Mouse (Mus musculus): ENCODE data around the gene Nfatc2ip.

Gene Nfatc2ip

DNA sequence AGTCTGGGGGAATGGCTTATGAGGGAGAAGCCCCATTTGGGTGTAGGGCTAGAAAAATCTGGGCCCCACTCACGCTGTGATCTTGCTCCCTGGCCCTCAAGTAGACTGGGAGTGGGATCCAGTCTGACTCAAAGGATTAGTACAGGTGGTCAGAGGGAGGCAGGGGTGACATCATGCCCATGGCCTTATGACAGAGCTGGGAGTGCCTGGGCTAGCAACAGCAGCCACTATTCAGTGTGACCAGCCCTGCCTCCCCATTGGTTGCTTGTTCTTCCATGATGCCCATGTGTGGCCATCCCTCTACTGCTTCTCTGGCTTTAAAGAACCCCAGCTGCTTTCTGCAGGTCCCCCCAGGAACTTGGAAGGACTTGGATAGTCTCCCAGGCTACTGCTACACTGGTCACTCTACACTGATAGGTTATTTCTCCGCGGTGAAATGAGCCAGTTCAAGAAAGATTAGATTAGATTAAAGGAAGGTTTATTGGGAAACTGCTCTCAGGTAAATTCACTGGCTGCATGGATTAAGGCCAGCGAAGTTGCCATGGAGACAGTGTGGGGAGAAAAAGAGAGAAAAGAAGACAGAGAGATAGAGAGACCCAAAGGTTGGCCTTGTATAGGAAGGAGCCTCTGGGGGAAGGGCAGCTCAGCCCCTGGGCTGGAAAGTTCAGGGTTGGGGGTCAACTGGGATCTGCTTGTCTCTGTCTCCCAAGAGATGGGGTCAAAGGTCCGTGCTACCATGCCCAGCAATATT lies 40.5 kb downstream of the Nfatc2ip start:
- in situ Hi-C loops (cut with MboI), result no loop called here

DNA sequence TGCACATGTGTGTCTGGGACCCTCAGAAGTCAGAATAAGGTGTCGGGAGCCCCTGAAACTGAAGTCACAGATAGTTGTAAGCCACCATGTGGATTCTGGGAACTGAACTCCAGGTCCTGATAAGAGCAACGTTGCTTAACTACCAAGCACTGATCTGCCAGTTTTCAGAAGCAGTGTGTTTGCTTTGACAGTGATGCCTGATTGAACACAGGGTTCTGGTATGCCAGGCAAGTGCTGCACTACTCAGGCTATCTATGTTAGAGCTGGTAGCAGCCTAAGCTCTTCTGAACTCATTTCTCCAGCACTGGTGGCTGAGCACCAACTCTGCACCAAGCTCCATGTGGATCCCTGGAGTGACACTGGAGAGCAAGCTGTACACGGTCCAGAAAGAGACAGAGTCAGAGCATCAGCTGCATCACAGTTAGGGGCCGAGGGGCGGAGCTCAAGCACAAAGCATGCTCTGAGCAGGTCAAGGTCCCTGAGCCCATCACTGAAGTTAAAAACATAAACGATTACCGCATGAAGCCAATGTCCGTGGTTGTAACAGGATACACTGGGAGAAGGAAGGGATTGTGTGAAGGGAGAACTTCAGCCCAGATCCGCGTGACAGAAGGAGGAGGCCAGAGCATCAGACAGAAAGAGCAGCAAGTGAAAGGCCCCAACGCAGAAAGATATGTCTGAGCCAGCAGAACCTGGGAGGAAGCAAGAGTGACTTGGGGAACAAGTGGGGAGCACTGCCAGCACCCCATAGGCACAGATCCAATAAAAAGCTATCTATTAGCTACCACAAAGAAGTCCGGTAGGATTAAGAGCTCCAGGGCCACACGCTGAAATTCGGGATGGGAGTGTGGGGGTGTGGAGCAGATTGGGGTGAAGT lies 41.6 kb downstream of the Nfatc2ip start:
- in situ Hi-C loops (cut with MboI), result no loop called here

DNA sequence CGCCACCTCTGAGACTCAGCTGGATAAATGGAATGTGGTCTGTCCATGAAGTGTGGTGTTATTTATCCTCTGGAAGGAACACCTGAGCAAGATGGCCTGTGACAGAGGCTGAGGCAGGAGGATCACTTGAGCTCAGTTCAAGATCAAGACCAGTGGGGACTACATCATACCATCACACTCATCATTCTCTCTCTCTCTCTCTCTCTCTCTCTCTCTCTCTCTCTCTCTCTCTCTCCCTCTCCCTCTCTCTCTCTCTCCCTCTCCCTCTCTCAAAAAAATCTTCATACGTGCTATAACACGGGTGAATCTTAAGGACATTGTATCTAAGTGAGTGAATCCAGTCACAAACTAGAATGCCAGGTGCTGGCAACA lies 42.6 kb downstream of the Nfatc2ip start:
- in situ Hi-C loops (cut with MboI), result no loop called here

DNA sequence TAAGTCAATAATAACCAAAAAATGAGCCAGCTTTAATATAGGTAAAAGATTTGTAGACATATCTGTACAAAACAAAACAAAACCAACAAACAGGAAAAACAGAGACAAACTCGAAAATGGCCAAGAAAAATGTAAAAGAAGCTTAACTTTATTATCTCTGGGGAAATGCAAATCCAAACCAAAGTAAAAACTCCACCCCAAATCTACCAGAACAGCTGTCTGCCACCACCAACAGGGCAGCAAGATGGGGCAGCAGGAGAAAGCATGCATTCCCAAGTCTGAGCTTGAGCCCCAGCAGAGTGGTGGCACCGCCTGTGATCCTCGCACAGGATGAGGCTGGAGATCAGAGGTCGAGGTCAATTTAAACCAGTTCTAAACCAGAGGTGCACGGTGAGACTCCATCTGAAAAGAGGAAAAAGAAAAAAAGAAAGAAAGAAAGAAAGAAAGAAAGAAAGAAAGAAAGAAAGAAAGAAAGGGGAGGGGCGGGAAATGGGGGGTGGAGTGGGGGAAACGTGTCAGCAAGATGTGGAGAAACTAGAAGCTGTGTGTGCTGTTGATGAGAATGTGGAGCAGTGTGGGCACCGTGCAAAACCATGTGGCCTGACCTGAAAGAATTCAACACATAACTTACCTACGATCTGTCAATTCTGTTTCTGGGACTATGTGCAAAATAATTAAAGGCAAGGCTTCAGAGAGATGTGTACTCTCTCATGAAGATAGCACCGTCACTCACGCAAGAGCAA lies 43.1 kb downstream of the Nfatc2ip start:
- in situ Hi-C loops (cut with MboI), result no loop called here

DNA sequence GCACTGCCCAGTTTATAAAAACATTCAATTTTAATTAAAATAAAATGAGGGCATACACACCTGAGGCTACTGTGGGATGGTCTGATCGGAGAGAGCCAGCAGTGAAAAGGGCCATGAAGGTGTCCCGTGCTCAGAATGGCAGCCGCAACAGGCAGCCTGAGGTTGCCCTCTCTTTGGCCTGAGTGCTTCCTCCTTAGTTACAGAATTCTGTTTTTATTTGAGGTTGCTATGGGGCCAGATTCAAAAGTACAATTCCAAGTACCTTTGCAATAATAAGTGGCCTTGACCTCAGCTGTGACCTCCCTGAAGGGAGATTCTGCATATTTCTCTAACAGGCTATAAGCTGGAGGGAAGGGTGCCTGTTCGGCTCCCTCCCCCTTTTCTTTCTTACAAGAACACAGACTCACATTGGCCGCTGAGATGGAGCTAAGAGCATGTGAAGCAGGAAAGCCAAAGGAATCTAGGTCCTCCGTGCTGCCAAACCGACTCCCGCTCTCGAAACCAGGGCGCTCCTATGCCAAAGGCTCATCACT lies 45.1 kb downstream of the Nfatc2ip start:
- in situ Hi-C loops (cut with MboI), result no loop called here

DNA sequence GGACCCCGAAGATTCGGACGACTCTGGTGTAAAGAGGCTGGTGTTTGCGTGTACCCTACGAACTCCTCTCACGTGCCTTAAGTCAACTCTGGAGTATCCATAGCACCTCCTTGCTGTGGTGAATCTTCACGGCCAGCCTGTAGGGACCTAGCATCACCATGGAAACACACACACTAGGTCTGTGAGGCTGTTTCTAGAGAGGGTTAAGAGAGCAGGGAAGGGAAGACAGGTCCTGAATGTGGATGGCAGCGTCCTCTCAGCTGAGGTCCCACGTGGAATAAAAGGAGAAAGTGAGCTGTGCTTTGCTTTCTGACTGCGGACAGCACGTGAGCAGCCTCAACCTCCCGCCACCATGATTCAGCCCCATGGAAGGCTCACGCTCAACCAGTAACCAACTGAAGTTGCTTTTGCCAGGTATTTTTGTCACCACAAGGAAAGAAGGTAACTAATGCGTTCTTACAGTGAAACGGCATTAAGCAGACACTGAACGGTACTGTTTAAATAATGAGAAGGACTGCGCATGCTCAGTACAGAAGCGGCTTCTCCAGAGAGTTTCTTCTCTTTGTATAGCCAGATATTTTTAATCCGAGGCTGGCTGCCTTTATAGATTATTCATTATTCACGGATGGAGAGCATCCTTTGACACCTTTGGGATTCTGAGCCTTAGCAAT lies 45.7 kb downstream of the Nfatc2ip start:
- in situ Hi-C loops (cut with MboI), result no loop called here

DNA sequence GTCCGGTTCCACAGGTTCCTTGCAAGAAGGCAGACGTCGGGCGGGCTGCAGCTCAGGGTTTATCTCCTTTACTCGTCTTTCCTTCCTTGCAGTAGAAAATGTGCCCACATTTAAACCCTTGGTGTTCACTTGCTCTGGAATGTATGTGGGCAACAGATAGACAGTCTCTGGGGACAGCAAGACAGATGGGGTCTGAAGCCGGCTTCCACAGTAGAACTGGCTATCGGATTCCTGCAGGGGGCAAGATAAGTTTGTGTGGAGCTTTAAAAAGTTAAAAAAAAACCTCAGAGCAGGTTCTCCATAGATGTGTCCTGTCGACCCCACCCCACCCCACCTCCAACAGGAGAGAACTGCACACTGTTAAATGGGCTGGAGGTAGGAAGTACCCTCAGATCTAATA lies 48.2 kb downstream of the Nfatc2ip start:
- in situ Hi-C loops (cut with MboI), result no loop called here

DNA sequence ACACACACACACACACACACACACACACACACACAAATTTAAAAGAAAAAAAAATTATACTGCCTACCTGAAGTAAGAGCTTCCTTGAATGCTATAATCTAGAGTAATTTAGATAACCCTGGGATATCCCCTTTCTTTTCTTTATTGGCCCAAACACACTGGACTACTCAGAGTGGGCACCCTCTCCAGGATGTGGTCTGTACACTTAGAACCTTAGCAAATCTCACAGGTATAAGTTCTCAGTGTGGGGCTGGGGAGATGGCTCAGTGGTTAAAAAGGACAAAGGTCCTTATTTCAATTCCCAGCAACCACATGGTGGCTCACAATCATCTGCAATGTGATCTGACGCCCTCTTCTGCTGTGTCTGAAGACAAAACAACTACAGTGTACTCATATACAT lies 49.4 kb downstream of the Nfatc2ip start:
- in situ Hi-C loops (cut with MboI), result no loop called here

DNA sequence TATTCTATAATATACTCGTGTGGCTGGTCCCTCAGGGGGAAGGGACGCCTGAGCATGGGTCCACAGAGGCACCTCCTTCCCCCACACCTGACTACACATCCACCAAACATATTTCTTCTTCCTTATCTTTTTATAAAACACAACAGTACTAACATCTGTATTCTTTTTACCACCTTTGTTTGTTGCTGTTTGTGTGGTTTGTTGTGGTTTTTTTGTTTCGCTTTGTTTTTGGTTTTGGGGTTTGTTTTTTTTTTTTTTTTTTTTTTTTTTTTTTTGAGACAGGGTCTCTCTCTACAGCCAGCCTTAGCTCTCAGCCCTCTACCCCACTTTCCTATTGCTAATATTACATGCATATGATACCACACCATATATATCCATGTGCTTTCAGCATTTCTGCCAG lies 50.6 kb downstream of the Nfatc2ip start:
- in situ Hi-C loops (cut with MboI), result no loop called here

DNA sequence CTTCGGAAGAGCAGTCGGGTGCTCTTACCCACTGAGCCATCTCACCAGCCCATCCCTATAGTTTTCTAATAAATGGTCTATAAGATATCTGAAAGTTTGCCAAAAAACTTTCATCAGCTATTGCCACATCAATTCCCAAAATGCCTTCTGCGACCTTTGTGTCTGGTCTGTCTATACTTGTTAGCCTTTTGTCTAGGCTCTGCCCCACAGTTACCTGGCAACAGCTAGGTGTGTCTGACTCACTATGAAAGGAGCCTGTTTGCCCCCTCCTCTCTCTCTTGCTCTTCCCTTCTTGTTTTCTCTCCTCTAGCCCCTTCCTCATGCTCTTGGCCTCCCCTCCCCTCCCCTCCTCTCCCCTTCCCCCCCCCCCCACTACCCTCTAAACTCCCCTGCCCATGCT lies 51.0 kb downstream of the Nfatc2ip start:
- in situ Hi-C loops (cut with MboI), result no loop called here

DNA sequence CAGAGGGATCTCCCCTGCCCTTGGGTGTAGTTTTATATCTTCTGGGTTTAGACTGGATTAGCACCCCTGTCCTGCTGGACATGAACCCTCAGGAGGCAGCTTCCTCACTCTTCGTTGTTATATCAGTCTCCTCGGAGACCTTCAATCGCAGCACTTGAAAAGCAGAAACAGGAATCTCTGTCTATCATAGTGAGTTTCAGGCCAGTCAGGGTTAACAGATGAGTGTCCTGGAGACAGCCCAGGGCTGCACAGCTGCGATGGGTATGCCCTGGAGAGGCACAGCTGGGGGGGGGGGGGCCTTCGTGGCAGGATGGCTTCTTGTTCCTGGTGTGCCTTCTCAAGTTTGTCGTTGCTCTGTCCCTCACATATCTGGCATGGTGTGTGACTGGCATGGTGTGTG lies 55.6 kb downstream of the Nfatc2ip start:
- in situ Hi-C loops (cut with MboI), result no loop called here

DNA sequence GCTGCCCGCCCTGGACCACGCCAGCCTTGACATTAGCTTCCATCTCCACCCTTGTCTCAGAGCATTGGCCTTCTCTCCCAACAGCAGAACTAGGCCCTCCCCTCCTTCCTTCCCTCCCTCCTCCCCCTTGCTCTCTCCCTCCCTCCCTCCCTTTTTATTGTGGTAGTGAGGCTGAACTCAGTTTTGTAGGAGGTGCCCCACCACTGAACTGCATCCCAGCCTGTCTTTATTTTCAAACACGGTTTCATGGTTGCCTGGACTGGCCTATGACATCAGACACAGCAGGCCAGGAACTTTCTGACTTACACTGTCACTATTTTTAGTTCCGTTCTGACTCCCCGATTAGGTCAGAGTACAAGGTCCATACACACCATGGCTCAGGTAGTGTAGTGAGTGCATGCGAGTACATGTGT lies 56.3 kb downstream of the Nfatc2ip start:
- in situ Hi-C loops (cut with MboI), result no loop called here

DNA sequence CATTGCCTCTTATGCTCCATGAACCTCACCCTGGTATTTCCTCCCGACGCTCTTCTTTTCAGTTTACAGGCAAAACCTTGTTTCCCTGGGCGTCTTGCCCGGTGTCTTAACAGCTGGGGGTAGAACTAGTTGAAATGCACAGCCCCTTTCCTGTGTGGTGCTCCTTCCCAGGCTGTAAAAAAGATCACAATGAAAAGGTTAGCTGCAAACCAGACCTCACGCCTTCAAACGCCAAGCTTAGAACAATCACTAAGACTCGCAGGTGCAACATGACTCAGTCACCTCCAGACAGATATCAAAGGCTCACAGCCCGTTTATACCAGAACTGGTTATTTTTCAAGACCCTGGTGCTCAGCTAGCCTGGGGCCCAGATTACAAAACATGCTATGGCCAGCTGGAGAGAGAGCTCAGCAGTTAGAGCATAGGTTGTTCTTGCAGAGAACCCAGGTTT lies 57.0 kb downstream of the Nfatc2ip start:
- in situ Hi-C loops (cut with MboI), result loop anchor here (5.0 kb wide), 1 partner anchor 33 kb away; no protein-coding TSS in a partner anchor

DNA sequence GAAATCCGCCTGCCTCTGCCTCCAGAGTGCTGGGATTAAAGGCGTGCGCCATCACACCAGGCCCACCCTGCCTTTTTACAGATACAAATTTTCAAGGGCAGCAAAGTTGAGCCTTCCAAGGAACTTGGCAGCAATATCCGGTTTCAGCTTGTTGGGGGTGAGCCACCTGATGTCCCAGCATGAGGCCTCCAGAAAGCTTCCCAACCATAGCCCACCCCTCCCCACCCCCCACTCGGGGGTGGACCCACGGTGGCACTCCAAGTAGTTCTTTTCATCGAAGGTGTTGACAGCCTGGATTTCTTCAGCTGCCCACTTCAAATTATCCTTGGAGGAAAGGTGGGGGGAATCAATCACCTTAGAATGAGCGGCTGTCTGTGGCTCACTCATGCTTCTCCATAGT lies 57.6 kb downstream of the Nfatc2ip start:
- in situ Hi-C loops (cut with MboI), result loop anchor here (5.0 kb wide), 1 partner anchor 33 kb away; no protein-coding TSS in a partner anchor

DNA sequence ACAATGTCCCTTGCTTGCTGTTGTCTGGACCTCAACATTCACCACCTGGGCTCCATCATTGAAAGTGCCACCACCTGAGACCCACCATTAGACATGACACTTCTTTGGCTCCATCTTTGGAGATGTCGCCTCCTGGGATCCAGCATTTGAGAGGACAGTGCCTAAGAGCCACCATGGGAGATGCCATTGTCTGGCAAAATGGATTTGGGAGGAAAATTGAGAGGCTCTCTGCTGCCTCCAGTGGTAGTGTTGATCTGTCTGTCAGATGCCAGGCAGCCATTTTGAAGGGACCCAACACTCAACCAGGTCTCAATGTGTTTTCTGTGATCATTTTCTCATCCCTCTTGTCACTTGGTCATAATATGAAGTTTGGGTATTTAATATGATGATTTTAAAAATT lies 61.0 kb downstream of the Nfatc2ip start:
- in situ Hi-C loops (cut with MboI), result loop anchor here (5.0 kb wide), 1 partner anchor 37 kb away; no protein-coding TSS in a partner anchor
